Mouse (Mus musculus) cortical plate, adult 2 months (tissue): ENCODE results near the gene Slc25a15.

ENCODE experiments used
- CTCF ChIP-seq: fragments of 200-500 bp; IDR thresholded peaks from 2 replicates; pipeline ENCODE4 v1.5.1; 2011; ENCODE audit warnings: mild to moderate bottlenecking, control low read depth, low read length; ENCODE audit not compliant: insufficient read depth; ENCODE audit errors: extremely low read depth
- POLR2A ChIP-seq: fragments of 200-500 bp; IDR thresholded peaks from 2 replicates; pipeline ENCODE4 v1.6.1; 2011; ENCODE audit warnings: mild to moderate bottlenecking, low read length, control low read depth; ENCODE audit not compliant: insufficient read depth; ENCODE audit errors: extremely low read depth

- no peak for TF ChIP-seq POLR2A
- no peak for TF ChIP-seq CTCF
These were observed 3.9 kb downstream of the Slc25a15 start for GRCm38 (mm10) chr8:22394471-22394870.
